Mouse (Mus musculus) gastrocnemius, postnatal 10 days (tissue): ENCODE results near the gene 1700013G24Rik. TPM values are rescaled to one million over a fixed set of nuclear protein-coding genes. Genes with fewer than 3 reads are reported as not detected.
A peak's percentile ranks its signal among the peaks of the same experiment; 100 is the strongest.

Source experiments
- DNase-seq: peaks from one replicate; pipeline ENCODE4 v3.0.0; 2021; ENCODE audit warnings: mixed read lengths
- total RNA-seq, 2 experiments: library from RNA; stranded (reverse); gene quantifications; 2 replicates each; pipeline ENCODE4 v1.2.3; 2021

1700013G24Rik gene
- total RNA-seq, 2 experiments from 2014 or later, result not detected

GRCm38 (mm10) chr4:137476761-137477237, 23.7 kb downstream of the 1700013G24Rik start:
- peak; percentile 85 for DNase-seq

- DNase-seq, result no peak
These were observed 24.5 kb downstream of the 1700013G24Rik start for GRCm38 (mm10) chr4:137477611-137478010.

GRCm38 (mm10) chr4:137478306-137478705, 25.2 kb downstream of the 1700013G24Rik start:
- no peak for DNase-seq

GRCm38 (mm10) chr4:137479757-137480156, 26.7 kb downstream of the 1700013G24Rik start:
- no peak for DNase-seq

GRCm38 (mm10) chr4:137480191-137480992, 27.3 kb downstream of the 1700013G24Rik start:
- DNase-seq, result no peak

- DNase-seq, result no peak
These were observed 27.9 kb downstream of the 1700013G24Rik start for GRCm38 (mm10) chr4:137480993-137481340.

- no peak for DNase-seq
These were observed 28.4 kb downstream of the 1700013G24Rik start for GRCm38 (mm10) chr4:137481381-137482030.

GRCm38 (mm10) chr4:137483871-137484270, 30.8 kb downstream of the 1700013G24Rik start:
- no peak for DNase-seq

- DNase-seq, result peak; percentile 78
These were observed 31.5 kb downstream of the 1700013G24Rik start for GRCm38 (mm10) chr4:137484586-137484985.

- peak; percentile 26 for DNase-seq
These were observed 32.3 kb downstream of the 1700013G24Rik start for GRCm38 (mm10) chr4:137485258-137485960.

- DNase-seq, result peak; percentile 57
These were observed 33.3 kb downstream of the 1700013G24Rik start for GRCm38 (mm10) chr4:137486081-137487014.

- peak; percentile 76 for DNase-seq
These were observed 34.4 kb downstream of the 1700013G24Rik start for GRCm38 (mm10) chr4:137487286-137488000.

- DNase-seq, result no peak
These were observed 35.0 kb downstream of the 1700013G24Rik start for GRCm38 (mm10) chr4:137488038-137488437.

- peak; percentile 68 for DNase-seq
These were observed 35.7 kb downstream of the 1700013G24Rik start for GRCm38 (mm10) chr4:137488571-137489303.

GRCm38 (mm10) chr4:137489996-137490395, 36.9 kb downstream of the 1700013G24Rik start:
- DNase-seq, result no peak

- DNase-seq, result peak; percentile 25
These were observed 39.5 kb downstream of the 1700013G24Rik start for GRCm38 (mm10) chr4:137492563-137492962.

GRCm38 (mm10) chr4:137493187-137493586, 40.1 kb downstream of the 1700013G24Rik start:
- DNase-seq, result no peak

- DNase-seq, result peak; percentile 68
These were observed 41.8 kb downstream of the 1700013G24Rik start for GRCm38 (mm10) chr4:137494751-137495500.

- DNase-seq, result no peak
These were observed 42.5 kb downstream of the 1700013G24Rik start for GRCm38 (mm10) chr4:137495501-137496100.
